Mouse (Mus musculus) heart, postnatal 0 days (tissue): ENCODE results near the gene Cacnb4. TPM values are rescaled to one million over a fixed set of nuclear protein-coding genes. Genes with fewer than 3 reads are reported as not detected.

Experiments
- ATAC-seq: fragments of 200-750 bp; cut with Nextera tagmentation; 2 replicates; pipeline ENCODE4 v1.8.0; 2017; ENCODE audit warnings: low read depth, moderate number of reproducible peaks, moderate library complexity; ENCODE audit not compliant: insufficient read depth
- DNase-seq: peaks from one replicate; pipeline ENCODE4 v3.0.0-alpha.2; 2016; ENCODE audit warnings: low spot score
- H3K27ac ChIP-seq: fragments of 300-500 bp; sonication (generic); 2 replicates; pipeline ENCODE4 v1.5.1; 2014; ENCODE audit warnings: low read depth, mild to moderate bottlenecking
- H3K27me3 ChIP-seq: fragments of 300-500 bp; sonication (generic); 2 replicates; pipeline ENCODE4 v1.6.1; 2014; ENCODE audit warnings: low read length, mixed read lengths; ENCODE audit not compliant: control insufficient read depth, insufficient read depth
- H3K36me3 ChIP-seq: fragments of 300-500 bp; sonication (generic); replicated peaks from 2 replicates; pipeline ENCODE4 v1.6.1; 2014; ENCODE audit warnings: low read length, mixed read lengths; ENCODE audit not compliant: control insufficient read depth, insufficient read depth
- H3K4me1 ChIP-seq: fragments of 300-500 bp; sonication (generic); 2 replicates; pipeline ENCODE4 v1.6.1; 2014; ENCODE audit warnings: antibody characterized with exemption; ENCODE audit not compliant: control insufficient read depth, insufficient read depth
- H3K4me2 ChIP-seq: fragments of 300-500 bp; sonication (generic); 2 replicates; pipeline ENCODE4 v1.6.1; 2014; ENCODE audit warnings: low read depth, mild to moderate bottlenecking, low read length, moderate library complexity
- H3K4me3 ChIP-seq: fragments of 300-500 bp; sonication (generic); 2 replicates; pipeline ENCODE4 v1.5.1; 2014; ENCODE audit warnings: low read depth, low read length
- H3K9ac ChIP-seq: fragments of 300-500 bp; sonication (generic); replicated peaks from 2 replicates; pipeline ENCODE4 v1.6.1; 2014; ENCODE audit warnings: low read depth, low read length, mixed read lengths
- H3K9me3 ChIP-seq: fragments of 300-500 bp; sonication (generic); replicated peaks from 2 replicates; pipeline ENCODE4 v1.6.1; 2016; ENCODE audit warnings: low read length; ENCODE audit not compliant: control insufficient read depth
- CTCF ChIP-seq: IDR thresholded peaks from 2 replicates; pipeline ENCODE4 v1.5.1; 2016; ENCODE audit warnings: antibody characterized with exemption, control low read depth, low read depth
- EP300 ChIP-seq: IDR thresholded peaks from 2 replicates; pipeline ENCODE4 v1.6.1; 2016; ENCODE audit warnings: antibody characterized with exemption, low read depth
- WGBS: fragments of 180-500 bp; shearing (Covaris S2); extraction: QIAGEN DNeasy Blood & Tissue Kit; methylation state at CpG from one replicate; pipeline ENCODE4 v1.1.7; 2014; 5-methylcytosine and 5-hydroxymethylcytosine counted together
- polyA plus RNA-seq: library from polyadenylated mRNA; unstranded; fragments of >200 nt; fragmentation: Nextera tagmentation; extraction: Ambion mirVana; gene quantifications from 2 replicates; pipeline ENCODE4 v1.2.1, GENCODE M21; 2015
- total RNA-seq: library from RNA; depleted of rRNA; stranded (reverse); fragments of >200 nt; gene quantifications from 2 replicates; pipeline ENCODE4 v1.2.3, GENCODE M21; 2014; ENCODE audit warnings: low replicate concordance

The Cacnb4 gene
- total and polyA plus RNA-seq, 2 experiments from 2014 or later, result 0.56 to 0.69 TPM

- Histone ChIP-seq H3K36me3 (peaks cover 6% of the 10 kb centered on the region), H3K4me1 (no peaks in the 10 kb centered on the region), H3K27ac (no peak overlapping the region), H3K9ac (no peak overlapping the region), H3K9me3 (no peaks in the 10 kb centered on the region), H3K4me2 (no peak overlapping the region), H3K4me3 (no peak overlapping the region), H3K27me3 (no peaks in the 10 kb centered on the region)
- 85% methylated on average over 5 of the region's 5 CpGs for WGBS
- DNase-seq (no peak), ATAC-seq (no peak)
- TF ChIP-seq CTCF (no peak), EP300 (no peak)
Observed at GRCm38 (mm10) chr2:52394529-52394928, 282.1 kb downstream of the Cacnb4 start.

- Histone ChIP-seq H3K27ac (no peak overlapping the region), H3K4me3 (no peak overlapping the region), H3K9ac (no peak overlapping the region), H3K4me2 (no peak overlapping the region), H3K9me3 (no peaks in the 10 kb centered on the region), H3K27me3 (no peaks in the 10 kb centered on the region), H3K36me3 (no peaks in the 10 kb centered on the region), H3K4me1 (peaks cover 7% of the 10 kb centered on the region; the same call in 1 of the 2 replicates)
- 39% methylated on average over 2 of the region's 2 CpGs for WGBS
- TF ChIP-seq EP300 (no peak), CTCF (no peak)
- DNase-seq, result no peak
- ATAC-seq, result no peak
Observed at GRCm38 (mm10) chr2:52390415-52390975, 286.1 kb downstream of the Cacnb4 start.

- 82% methylated on average over 3 of the region's 3 CpGs for WGBS
- H3K4me3 ChIP-seq, result no peak overlapping the region
- TF ChIP-seq EP300, result no peak
- no peak for TF ChIP-seq CTCF
- H3K9me3 ChIP-seq, result no peaks in the 10 kb centered on the region
- H3K27ac ChIP-seq, result no peak overlapping the region
- ATAC-seq (no peak), DNase-seq (no peak)
- no peaks in the 10 kb centered on the region for H3K27me3 ChIP-seq
- H3K9ac ChIP-seq, result no peak overlapping the region
- peaks cover 8% of the 10 kb centered on the region; the same call in 1 of the 2 replicates for H3K4me1 ChIP-seq
- no peak overlapping the region for H3K4me2 ChIP-seq
- no peaks in the 10 kb centered on the region for H3K36me3 ChIP-seq
Observed at GRCm38 (mm10) chr2:52389975-52390374, 286.7 kb downstream of the Cacnb4 start.

- Histone ChIP-seq H3K36me3 (no peaks in the 10 kb centered on the region), H3K4me2 (peak overlapping the region; percentile 41; the same call in 1 of the 2 replicates), H3K27ac (peak overlapping the region; percentile 68; the same call in 1 of the 2 replicates), H3K4me3 (no peak overlapping the region), H3K9ac (no peak overlapping the region), H3K27me3 (no peaks in the 10 kb centered on the region), H3K9me3 (no peaks in the 10 kb centered on the region), H3K4me1 (peaks cover 8% of the 10 kb centered on the region; the same call in 1 of the 2 replicates)
- DNase-seq, result no peak
- no peak for TF ChIP-seq EP300
- no peak for TF ChIP-seq CTCF
- ATAC-seq, result peak; percentile 69
- 42% methylated on average over 6 of the region's 6 CpGs for WGBS
Observed at GRCm38 (mm10) chr2:52386451-52386850, 290.2 kb downstream of the Cacnb4 start.

GRCm38 (mm10) chr2:52386037-52386436 lies 290.6 kb downstream of the Cacnb4 start:
- Histone ChIP-seq H3K4me3 (no peak overlapping the region), H3K4me1 (peaks cover 8% of the 10 kb centered on the region; the same call in 1 of the 2 replicates), H3K4me2 (peak overlapping the region; percentile 41), H3K36me3 (no peaks in the 10 kb centered on the region), H3K9ac (no peak overlapping the region), H3K27me3 (no peaks in the 10 kb centered on the region), H3K27ac (peak overlapping the region; percentile 68), H3K9me3 (no peaks in the 10 kb centered on the region)
- ATAC-seq, result peak; percentile 81
- 22% methylated on average over 7 of the region's 7 CpGs for WGBS
- TF ChIP-seq CTCF, result no peak
- no peak for TF ChIP-seq EP300
- peak; percentile 30 for DNase-seq

- H3K4me1 ChIP-seq, result no peaks in the 10 kb centered on the region
- TF ChIP-seq EP300 (no peak), CTCF (no peak)
- 68% methylated on average over 10 of the region's 10 CpGs for WGBS
- H3K27me3 ChIP-seq, result no peaks in the 10 kb centered on the region
- no peak for ATAC-seq
- no peak overlapping the region for H3K4me2 ChIP-seq
- H3K4me3 ChIP-seq, result no peak overlapping the region
- no peak overlapping the region; the same call in 1 of the 2 replicates for H3K27ac ChIP-seq
- DNase-seq, result no peak
- H3K9ac ChIP-seq, result no peak overlapping the region
- no peaks in the 10 kb centered on the region for H3K36me3 ChIP-seq
- H3K9me3 ChIP-seq, result no peaks in the 10 kb centered on the region
Observed at GRCm38 (mm10) chr2:52378848-52379261, 297.8 kb downstream of the Cacnb4 start.
